Mouse (Mus musculus) lung, postnatal 0 days (tissue): ENCODE data around the gene Vac14. TPM values are rescaled to one million over a fixed set of nuclear protein-coding genes. Genes with fewer than 3 reads are reported as not detected.

Source experiments
- ATAC-seq: fragments of 200-750 bp; cut with Nextera tagmentation; 2 replicates; pipeline ENCODE4 v1.8.0; 2017; ENCODE audit warnings: moderate library complexity
- DNase-seq: peaks from one replicate; pipeline ENCODE4 v3.0.0-alpha.2; 2016; ENCODE audit warnings: low spot score
- H3K27ac ChIP-seq: fragments of 300-500 bp; sonication (generic); 2 replicates; pipeline ENCODE4 v1.5.1; 2014; ENCODE audit warnings: antibody characterized with exemption, mild to moderate bottlenecking, low read length, mixed read lengths
- H3K27me3 ChIP-seq: fragments of 300-500 bp; sonication (generic); replicated peaks from 2 replicates; pipeline ENCODE4 v1.6.1; 2014; ENCODE audit warnings: low read length, mixed read lengths; ENCODE audit not compliant: insufficient read depth
- H3K36me3 ChIP-seq: fragments of 300-500 bp; sonication (generic); 2 replicates; pipeline ENCODE4 v1.6.1; 2014; ENCODE audit warnings: low read length, mixed read lengths; ENCODE audit not compliant: insufficient read depth
- H3K4me1 ChIP-seq: fragments of 300-500 bp; sonication (generic); 2 replicates; pipeline ENCODE4 v1.6.1; 2014; ENCODE audit warnings: antibody characterized with exemption, low read depth, low read length, mixed read lengths; ENCODE audit not compliant: insufficient read depth
- H3K4me2 ChIP-seq: fragments of 300-500 bp; sonication (generic); replicated peaks from 2 replicates; pipeline ENCODE4 v1.6.1; 2014; ENCODE audit warnings: low read depth, mild to moderate bottlenecking, low read length, moderate library complexity, mixed read lengths
- H3K4me3 ChIP-seq: fragments of 300-500 bp; sonication (generic); 2 replicates; pipeline ENCODE4 v1.5.1; 2014; ENCODE audit warnings: low read depth, low read length
- H3K9ac ChIP-seq: fragments of 300-500 bp; sonication (generic); replicated peaks from 2 replicates; pipeline ENCODE4 v1.6.1; 2014; ENCODE audit warnings: low read depth, mild to moderate bottlenecking
- H3K9me3 ChIP-seq: fragments of 300-500 bp; sonication (generic); 2 replicates; pipeline ENCODE4 v1.6.1; 2016; ENCODE audit warnings: low read length, mixed read lengths
- CTCF ChIP-seq: IDR thresholded peaks from 2 replicates; pipeline ENCODE4 v1.5.1; 2016; ENCODE audit warnings: antibody characterized with exemption, mild to moderate bottlenecking
- EP300 ChIP-seq: IDR thresholded peaks from 2 replicates; pipeline ENCODE4 v1.6.1; 2016; ENCODE audit warnings: antibody characterized with exemption, mild to moderate bottlenecking, control low read depth
- WGBS: fragments of 180-500 bp; shearing (Covaris S2); extraction: QIAGEN DNeasy Blood & Tissue Kit; methylation state at CpG from one replicate; pipeline ENCODE4 v1.1.7; 2014; 5-methylcytosine and 5-hydroxymethylcytosine counted together
- polyA plus RNA-seq: library from polyadenylated mRNA; unstranded; fragments of >200 nt; fragmentation: Nextera tagmentation; extraction: Ambion mirVana; gene quantifications from 2 replicates; pipeline ENCODE4 v1.2.1, GENCODE M21; 2015

The Vac14 gene
- 10.0 and 11.1 TPM in 2 replicates for polyA plus RNA-seq

- H3K9me3 ChIP-seq, result no peaks in the 10 kb centered on the region
- no peaks in the 10 kb centered on the region for H3K27me3 ChIP-seq
- H3K4me2 ChIP-seq, result peak within 1 kb of the TSS; percentile 90
- WGBS, result 2% methylated on average over 59 of the region's 67 CpGs
- ATAC-seq, result peak; percentile 98
- TF ChIP-seq CTCF (no peak), EP300 (no peak)
- H3K27ac ChIP-seq, result peak within 1 kb of the TSS; percentile 26; the same call in 1 of the 2 replicates
- H3K36me3 ChIP-seq, result no peaks in the 10 kb centered on the region
- peaks cover 6% of the 10 kb centered on the region; the same call in 1 of the 2 replicates for H3K4me1 ChIP-seq
- peak within 1 kb of the TSS; percentile 74 for H3K9ac ChIP-seq
- peak within 1 kb of the TSS; percentile 81 for H3K4me3 ChIP-seq
- peak; percentile 98 for DNase-seq
Observed at GRCm38 (mm10) chr8:110618391-110619207, at the start of gene Vac14. Gene Vac14, plus strand, starts transcription at chr8:110618585.

GRCm38 (mm10) chr8:110592641-110593040 is 25.7 kb upstream of the Vac14 start:
- no peaks in the 10 kb centered on the region for H3K36me3 ChIP-seq
- no peaks in the 10 kb centered on the region for H3K27me3 ChIP-seq
- no peak for ATAC-seq
- H3K4me2 ChIP-seq, result no peak overlapping the region
- no peaks in the 10 kb centered on the region for H3K9me3 ChIP-seq
- no peak overlapping the region for H3K4me3 ChIP-seq
- H3K4me1 ChIP-seq, result no peaks in the 10 kb centered on the region
- H3K27ac ChIP-seq, result no peak overlapping the region
- DNase-seq, result no peak
- no peak overlapping the region for H3K9ac ChIP-seq
- 84% methylated on average over 9 of the region's 9 CpGs for WGBS
- TF ChIP-seq EP300 (no peak), CTCF (no peak)

DNA sequence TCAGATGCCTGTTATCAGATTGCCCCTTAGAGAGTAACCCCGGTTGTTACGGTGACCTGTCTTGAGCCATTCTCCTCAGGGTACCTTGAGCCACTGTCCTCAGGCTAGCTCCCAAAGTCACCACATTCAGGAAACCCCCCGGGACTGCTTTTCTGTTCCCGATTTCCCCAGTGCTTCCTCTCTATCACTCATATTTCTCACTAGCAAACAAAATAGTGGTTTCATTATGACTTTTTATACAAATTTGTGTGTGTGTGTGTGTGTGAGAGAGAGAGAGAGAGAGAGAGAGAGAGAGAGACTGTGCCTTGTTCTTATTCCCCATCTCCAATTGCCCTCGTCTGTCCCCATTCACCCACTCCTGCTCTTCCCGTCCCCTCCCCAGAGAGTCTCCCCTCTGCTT is 24.2 kb upstream of the Vac14 start:
- 71% methylated on average over 6 of the region's 6 CpGs for WGBS
- Histone ChIP-seq H3K9ac (no peak overlapping the region), H3K27ac (no peak overlapping the region), H3K36me3 (no peaks in the 10 kb centered on the region), H3K4me3 (no peak overlapping the region), H3K9me3 (no peaks in the 10 kb centered on the region), H3K4me1 (no peaks in the 10 kb centered on the region), H3K27me3 (no peaks in the 10 kb centered on the region), H3K4me2 (no peak overlapping the region)
- TF ChIP-seq EP300 (no peak), CTCF (no peak)
- ATAC-seq, result no peak
- DNase-seq, result no peak

GRCm38 (mm10) chr8:110604556-110604955 is 13.8 kb upstream of the Vac14 start:
- Histone ChIP-seq H3K9me3 (no peaks in the 10 kb centered on the region), H3K36me3 (no peaks in the 10 kb centered on the region), H3K9ac (no peak overlapping the region), H3K4me3 (no peak overlapping the region), H3K27me3 (no peaks in the 10 kb centered on the region), H3K27ac (no peak overlapping the region), H3K4me2 (no peak overlapping the region), H3K4me1 (no peaks in the 10 kb centered on the region)
- WGBS, result 5% methylated on average over 1 of the region's 1 CpGs
- DNase-seq (peak; percentile 38), ATAC-seq (no peak)
- TF ChIP-seq CTCF, result peak; percentile 66
- no peak for TF ChIP-seq EP300

DNA sequence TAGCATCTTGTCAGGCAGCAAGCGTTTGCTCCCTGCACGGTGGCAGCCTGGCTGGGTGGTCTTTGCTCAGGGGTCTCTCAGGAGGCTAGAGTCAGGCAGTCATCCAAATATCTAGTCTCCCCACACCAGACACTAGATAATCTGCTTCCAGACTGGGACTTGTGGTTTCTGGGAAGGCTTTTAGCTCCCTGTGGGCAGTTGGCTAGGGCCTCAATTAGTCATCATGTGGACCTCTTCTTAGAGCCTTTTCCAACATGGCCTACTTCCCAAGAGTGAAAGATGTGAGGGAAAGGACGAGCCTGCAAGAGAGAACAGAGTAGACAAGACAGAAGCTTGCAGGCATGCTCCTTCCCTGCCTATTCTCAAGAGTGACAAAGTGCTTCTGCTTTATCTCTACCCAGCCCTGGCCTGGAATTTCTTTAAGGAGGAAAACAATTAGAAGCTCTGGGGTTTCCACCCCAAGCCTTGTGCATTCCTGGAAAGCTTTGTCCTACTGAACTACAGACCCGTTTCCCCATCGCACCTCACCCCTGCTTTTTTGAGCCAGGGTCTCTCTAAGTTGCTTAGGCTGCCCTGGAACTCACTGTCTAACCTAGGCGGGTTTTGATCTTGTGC is 12.9 kb upstream of the Vac14 start:
- Histone ChIP-seq H3K27me3 (no peaks in the 10 kb centered on the region), H3K9me3 (no peaks in the 10 kb centered on the region), H3K27ac (no peak overlapping the region), H3K4me3 (no peak overlapping the region), H3K4me1 (no peaks in the 10 kb centered on the region), H3K36me3 (no peaks in the 10 kb centered on the region), H3K4me2 (no peak overlapping the region), H3K9ac (no peak overlapping the region)
- ATAC-seq (no peak), DNase-seq (no peak)
- no peak for TF ChIP-seq CTCF
- no peak for TF ChIP-seq EP300
- WGBS, result 45% methylated on average over 6 of the region's 6 CpGs

GRCm38 (mm10) chr8:110615730-110616129 is 2.7 kb upstream of the Vac14 start:
- H3K27ac ChIP-seq, result no peak overlapping the region
- H3K4me2 ChIP-seq, result no peak overlapping the region
- no peaks in the 10 kb centered on the region for H3K27me3 ChIP-seq
- no peaks in the 10 kb centered on the region for H3K36me3 ChIP-seq
- no peak for TF ChIP-seq CTCF
- no peak for TF ChIP-seq EP300
- ATAC-seq, result no peak
- H3K9ac ChIP-seq, result no peak overlapping the region
- WGBS, result 59% methylated on average over 3 of the region's 3 CpGs
- H3K4me1 ChIP-seq, result peaks cover 6% of the 10 kb centered on the region; the same call in 1 of the 2 replicates
- no peak overlapping the region for H3K4me3 ChIP-seq
- H3K9me3 ChIP-seq, result no peaks in the 10 kb centered on the region
- no peak for DNase-seq
